Mouse (Mus musculus): Measurements from ENCODE around the gene Upb1. TPM values are rescaled to one million over a fixed set of nuclear protein-coding genes. Genes with fewer than 3 reads are reported as not detected.

Gene Upb1
- total and polyA plus RNA-seq, 3 experiments = 1.3 to 2.0 (median 1.6) TPM

- no peaks in the 10 kb centered on the region for H3K9me3 ChIP-seq (replicated peaks; ENCODE audit: low read length)
- no peaks in the 10 kb centered on the region for H3K36me3 ChIP-seq (replicated peaks in 1 of 2; ENCODE audit: control insufficient read depth in 1 of 2, insufficient read depth in 1 of 2, low read length in 1 of 2)
- H3K9ac ChIP-seq (ENCODE audit: insufficient read depth, low read depth) = no peak overlapping the region
- no peaks in the 10 kb centered on the region for H3K27me3 ChIP-seq (replicated peaks)
- peaks cover 4 to 9% of the 10 kb centered on the region in 2 experiments for H3K4me1 ChIP-seq (ENCODE audit: control insufficient read depth in 1 of 2, insufficient read depth in 2 of 2)
- H3K4me3 ChIP-seq (replicated peaks in 1 of 3; ENCODE audit: low read depth in 2 of 3, low read length in 2 of 3, poor library complexity in 1 of 3) = no peak overlapping the region
- in situ Hi-C loops (cut with MboI; ENCODE audit: low pct_ligation_motif_present, low pct_unique_long_range_greater_than_20kb, low sequenced_read_pairs) (no loop called here), dilution Hi-C loops (cut with MboI; ENCODE audit: extremely low pct_ligation_motif_present, extremely low pct_unique_long_range_greater_than_20kb, low sequenced_read_pairs) (no loop called here)
- peak; percentile 39 for DNase-seq (ENCODE audit: extremely low read depth)
- no peak for TF ChIP-seq TCF12 (IDR thresholded peaks at IDR 0.05; ENCODE audit: low read depth, low read length)
- TF ChIP-seq PAX5 (IDR thresholded peaks at IDR 0.05; ENCODE audit: low read length) = no peak
- TF ChIP-seq ELF1 (IDR thresholded peaks at IDR 0.05; ENCODE audit: low read depth, low read length) = no peak
- TF ChIP-seq IRF4 (IDR thresholded peaks at IDR 0.05; ENCODE audit: low read depth, low read length) = no peak
- TF ChIP-seq SMC3 (IDR thresholded peaks at IDR 0.05; ENCODE audit: low read depth, low read length) = peak; percentile 57
- no peak for TF ChIP-seq MAX (IDR thresholded peaks at IDR 0.05; ENCODE audit: low read length)
- TF ChIP-seq USF2 (conservative IDR thresholded peaks at IDR 0.05; ENCODE audit: low read depth, low read length) = no peak
- peak; percentile 35 for TF ChIP-seq RAD21 (IDR thresholded peaks at IDR 0.05; ENCODE audit: low read depth, low read length)
- no peak for TF ChIP-seq MYC (IDR thresholded peaks at IDR 0.05; ENCODE audit: low read depth, low read length)
- no peak for TF ChIP-seq CHD2 (IDR thresholded peaks at IDR 0.05; ENCODE audit: low read length)
- no peak for TF ChIP-seq SIN3A (IDR thresholded peaks at IDR 0.05; ENCODE audit: low read length)
- peak in 1 of 2 experiments; percentile 54; a peak in 2 of 4 replicates for TF ChIP-seq CTCF (conservative IDR thresholded peaks at IDR 0.05 in 1 of 2, IDR thresholded peaks at IDR 0.05 in 1 of 2; ENCODE audit: low read depth in 2 of 2, low read length in 2 of 2)
- H3K4me2 ChIP-seq (ENCODE audit: insufficient read depth, low read depth, poor library complexity, severe bottlenecking) = no peak overlapping the region
- no peaks in the 10 kb centered on the region for H3K79me2 ChIP-seq (replicated peaks; ENCODE audit: control insufficient read depth, extremely low read depth, insufficient read depth, poor library complexity, severe bottlenecking)
- no peak overlapping the region for H3K27ac ChIP-seq (ENCODE audit: insufficient read depth, low read depth)
These were observed 16.6 kb downstream of the Upb1 start for GRCm38 (mm10) chr10:75417363-75418042.

- peaks cover 4% of the 10 kb centered on the region in 2 experiments; a peak in 3 of 4 replicates for H3K4me1 ChIP-seq (ENCODE audit: control insufficient read depth in 1 of 2, insufficient read depth in 2 of 2)
- H3K27me3 ChIP-seq (replicated peaks) = no peaks in the 10 kb centered on the region
- H3K4me2 ChIP-seq (ENCODE audit: insufficient read depth, low read depth, poor library complexity, severe bottlenecking) = no peak overlapping the region
- H3K36me3 ChIP-seq (replicated peaks in 1 of 2; ENCODE audit: control insufficient read depth in 1 of 2, insufficient read depth in 1 of 2, low read length in 1 of 2) = no peaks in the 10 kb centered on the region
- DNase-seq (ENCODE audit: extremely low read depth) = no peak
- dilution Hi-C loops (cut with MboI; ENCODE audit: extremely low pct_ligation_motif_present, extremely low pct_unique_long_range_greater_than_20kb, low sequenced_read_pairs) = no loop called here
- no peak for TF ChIP-seq MEF2A (IDR thresholded peaks at IDR 0.05; ENCODE audit: borderline replicate concordance, low read depth, low read length)
- no peak for TF ChIP-seq MXI1 (IDR thresholded peaks at IDR 0.05; ENCODE audit: low read depth, low read length)
- no peak for TF ChIP-seq MAX (IDR thresholded peaks at IDR 0.05; ENCODE audit: low read length)
- TF ChIP-seq BHLHE40 (IDR thresholded peaks at IDR 0.05; ENCODE audit: low read depth, low read length) = no peak
- no peak for TF ChIP-seq JUN (IDR thresholded peaks at IDR 0.05; ENCODE audit: insufficient read depth, low read depth, low read length)
- no peak for TF ChIP-seq TBP (conservative IDR thresholded peaks at IDR 0.05; ENCODE audit: low read depth, low read length)
- TF ChIP-seq MYC (IDR thresholded peaks at IDR 0.05; ENCODE audit: low read depth, low read length) = no peak
- TF ChIP-seq UBTF (IDR thresholded peaks at IDR 0.05; ENCODE audit: low read depth, low read length) = no peak
- no peak for TF ChIP-seq NELFE (IDR thresholded peaks at IDR 0.05; ENCODE audit: low read depth, low read length)
- no peak overlapping the region for H3K4me3 ChIP-seq (replicated peaks in 1 of 3; ENCODE audit: low read depth in 2 of 3, low read length in 2 of 3, poor library complexity in 1 of 3)
- H3K27ac ChIP-seq (ENCODE audit: insufficient read depth, low read depth) = no peak overlapping the region
- no peak overlapping the region for H3K9ac ChIP-seq (ENCODE audit: insufficient read depth, low read depth)
- in situ Hi-C loops (cut with MboI; ENCODE audit: low pct_ligation_motif_present, low pct_unique_long_range_greater_than_20kb, low sequenced_read_pairs) = no loop called here
- H3K9me3 ChIP-seq (replicated peaks; ENCODE audit: low read length) = peaks cover 6% of the 10 kb centered on the region
- no peaks in the 10 kb centered on the region for H3K79me2 ChIP-seq (replicated peaks; ENCODE audit: control insufficient read depth, extremely low read depth, insufficient read depth, poor library complexity, severe bottlenecking)
These were observed 17.8 kb downstream of the Upb1 start for GRCm38 (mm10) chr10:75418747-75419146.

Data from CH12.LX (cell line).